Mouse (Mus musculus) adrenal gland, adult 8-10 months (tissue): ENCODE results near the gene Miga1. TPM values are rescaled to one million over a fixed set of nuclear protein-coding genes. Genes with fewer than 3 reads are reported as not detected.

Source experiments
- DNase-seq: peaks from one replicate; pipeline ENCODE4 v3.0.0; 2022
- total RNA-seq, 4 experiments: library from RNA; stranded (reverse); gene quantifications; 2 replicates each; pipeline ENCODE4 v1.2.4; 2022

Miga1 gene
- total RNA-seq, 4 experiments from 2014 or later = 9.9 to 29.6 (median 16.8) TPM

DNA sequence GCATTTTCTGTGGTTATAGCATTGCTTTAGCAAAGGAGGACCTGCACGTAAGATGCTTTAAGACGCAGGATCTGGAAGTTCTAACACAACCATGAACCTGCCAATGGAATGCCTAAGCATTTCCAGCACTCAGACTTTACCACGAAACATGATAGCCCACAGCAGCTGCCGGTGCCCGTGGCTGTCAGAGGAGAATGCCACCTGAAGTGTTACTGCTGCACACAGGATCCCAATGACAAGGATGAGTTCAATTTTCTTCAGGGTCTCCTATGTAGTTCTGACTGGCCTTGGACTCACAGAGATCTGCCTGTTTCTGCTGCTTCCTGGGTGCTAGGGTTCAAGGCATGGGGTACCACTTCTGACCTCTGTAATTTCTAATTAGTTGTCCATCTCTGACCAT is 55.4 kb downstream of the Miga1 start:
- DNase-seq = no peak

DNA sequence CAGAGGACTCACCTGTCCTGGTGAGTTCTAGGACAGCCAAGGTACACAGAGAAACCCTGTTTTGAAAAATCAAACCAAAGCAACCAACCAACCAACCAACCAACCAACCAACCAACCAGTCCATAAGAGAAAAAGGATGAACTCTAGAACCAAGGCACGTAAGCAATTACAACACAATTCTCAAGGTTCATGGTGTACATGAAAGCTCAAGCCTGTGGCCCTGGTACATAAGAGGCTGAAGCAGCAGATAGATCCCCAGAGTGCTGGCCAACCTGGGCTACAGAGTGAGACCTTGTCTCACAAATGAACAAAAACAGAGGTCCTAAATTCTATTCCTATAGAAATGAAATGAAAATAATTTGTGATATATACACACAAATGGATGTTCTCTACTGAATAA is 55.9 kb downstream of the Miga1 start:
- DNase-seq = no peak

DNA sequence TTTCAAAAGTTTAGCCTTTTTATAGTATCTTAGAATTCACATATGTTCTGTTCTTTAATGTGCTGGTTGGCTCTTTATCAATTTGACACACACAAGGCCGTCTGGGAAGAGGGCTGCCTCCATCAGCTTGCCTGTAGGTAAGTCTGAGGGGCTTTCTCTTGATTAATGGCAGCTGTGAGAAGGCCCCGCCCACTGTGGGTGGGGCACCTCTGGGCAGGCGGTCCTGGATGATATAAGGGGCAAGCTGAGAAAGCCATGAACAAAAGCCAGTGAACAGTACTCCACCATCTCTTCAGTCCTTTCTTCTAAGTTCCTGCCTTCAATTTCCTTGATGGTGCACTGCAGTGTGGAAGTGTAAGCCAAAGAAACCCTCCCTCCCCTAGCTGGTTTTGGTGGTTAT is 58.1 kb downstream of the Miga1 start:
- DNase-seq = no peak

GRCm38 (mm10) chr3:152278431-152278830 is 61.8 kb downstream of the Miga1 start:
- DNase-seq = no peak

DNA sequence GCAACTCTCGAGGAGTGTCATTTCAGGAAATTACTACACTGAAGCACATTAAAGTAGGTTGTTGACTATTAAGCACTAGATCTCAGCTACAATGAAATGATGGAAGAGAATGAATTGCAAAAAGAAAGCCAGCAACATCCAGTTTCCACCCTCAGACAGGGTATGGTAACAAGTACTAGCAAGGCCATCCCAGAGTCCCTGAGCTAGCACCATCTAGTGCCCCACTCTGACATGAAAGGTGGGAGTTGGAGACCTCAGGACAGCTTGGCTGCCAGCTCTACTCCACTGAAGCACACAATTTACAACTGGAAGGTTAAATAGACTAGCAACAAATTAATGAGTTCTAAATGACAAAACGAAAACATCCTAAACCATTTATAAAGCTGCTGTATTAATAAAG is 62.3 kb downstream of the Miga1 start:
- no peak for DNase-seq

- no peak for DNase-seq
These were observed 63.3 kb downstream of the Miga1 start for GRCm38 (mm10) chr3:152276935-152277334.

GRCm38 (mm10) chr3:152275008-152275407 is 65.2 kb downstream of the Miga1 start:
- no peak for DNase-seq

DNA sequence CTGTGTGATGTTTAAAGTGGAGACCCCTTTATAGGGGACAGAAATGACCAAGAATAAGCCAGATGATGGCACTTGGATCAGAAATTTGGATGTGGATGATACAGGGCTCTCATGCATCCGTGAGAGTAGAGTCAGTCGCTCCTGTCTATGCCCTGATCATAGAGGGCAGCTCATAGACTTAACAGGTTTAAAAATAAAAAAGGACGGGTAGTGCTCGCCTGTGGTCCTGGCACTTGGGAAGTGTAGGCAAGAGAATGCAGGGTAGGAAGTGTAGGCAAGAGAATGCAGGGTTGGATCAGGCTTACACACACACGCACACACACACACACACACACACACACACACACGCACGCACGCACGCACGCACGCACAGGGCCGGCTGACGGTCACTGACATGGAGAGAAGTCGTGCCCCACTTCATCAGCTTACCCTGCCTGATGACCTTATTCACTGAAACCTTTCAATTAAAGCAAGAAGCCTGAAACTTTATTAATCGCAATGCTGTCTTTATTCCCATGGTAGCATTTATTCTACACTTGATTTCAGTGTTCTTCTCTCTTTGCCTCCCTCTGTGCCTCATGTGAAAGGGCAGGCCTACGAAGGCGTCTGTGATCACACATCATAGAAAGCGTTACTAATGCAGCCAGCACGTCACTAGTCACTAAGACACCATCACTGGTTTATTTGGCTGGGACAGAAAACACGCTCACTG is 67.1 kb downstream of the Miga1 start:
- DNase-seq = no peak

DNA sequence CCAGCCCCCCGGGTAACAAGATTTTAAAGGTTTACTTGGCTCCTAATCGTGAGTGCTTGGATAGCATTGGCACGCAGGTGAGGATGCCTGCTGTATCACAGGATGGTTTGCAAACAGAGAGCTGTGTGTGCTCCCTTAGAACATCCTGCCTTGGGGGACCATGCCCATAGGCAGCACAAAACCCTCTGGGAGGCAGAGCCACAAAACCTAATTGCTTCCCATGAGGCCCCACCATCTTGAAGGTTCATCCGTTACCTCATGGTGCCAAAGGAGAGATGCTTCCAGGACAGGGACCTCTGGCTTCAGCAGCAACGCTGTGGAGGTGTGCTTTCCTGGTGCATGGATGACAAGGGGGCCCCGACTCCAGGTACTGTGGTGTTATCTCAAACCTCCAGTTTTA is 68.3 kb downstream of the Miga1 start:
- no peak for DNase-seq

- no peak for DNase-seq
These were observed 69.0 kb downstream of the Miga1 start for GRCm38 (mm10) chr3:152271071-152271710.

DNA sequence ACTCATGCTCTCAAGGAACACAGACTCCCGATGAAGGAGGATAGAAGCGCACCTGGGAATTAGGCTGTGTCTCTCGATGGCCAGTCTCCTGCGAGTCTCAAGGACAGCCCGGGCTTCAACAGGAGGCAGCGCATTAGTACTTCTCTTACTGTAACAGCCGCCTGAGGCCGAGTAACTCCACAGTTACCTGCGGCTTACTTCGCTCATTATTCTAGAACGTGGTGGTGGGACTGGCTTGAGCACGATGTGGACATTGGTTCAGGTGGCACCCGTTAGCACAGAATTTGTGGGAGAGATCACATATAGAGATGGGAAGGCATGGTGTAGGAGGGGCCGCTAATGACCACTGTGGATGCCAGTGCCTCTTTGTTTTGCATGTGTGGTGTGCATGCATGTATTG is 72.1 kb downstream of the Miga1 start:
- no peak for DNase-seq

DNA sequence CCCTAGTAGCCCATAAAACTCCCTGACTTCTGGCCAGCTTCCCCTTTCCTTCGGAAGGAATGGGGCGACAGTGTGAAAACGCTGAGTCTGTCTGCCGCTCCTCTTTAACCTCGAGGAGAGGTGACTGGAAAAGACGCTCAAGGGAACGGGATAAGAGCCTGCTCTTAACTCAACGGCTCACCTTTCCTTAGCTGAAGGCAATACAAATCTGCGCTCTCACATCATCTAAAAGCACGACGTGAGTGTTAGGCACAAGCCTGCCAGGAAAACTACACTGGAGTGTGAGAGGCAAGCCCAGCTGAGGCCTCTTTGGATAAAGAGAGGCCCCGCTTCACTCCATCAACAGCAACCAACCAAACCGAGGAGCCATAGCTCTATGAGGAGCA is 74.2 kb downstream of the Miga1 start, which contains the start of gene Nexn:
Nexn (minus strand) TSS at position 315 of the 386 bp plus-strand sequence.
- DNase-seq = no peak

DNA sequence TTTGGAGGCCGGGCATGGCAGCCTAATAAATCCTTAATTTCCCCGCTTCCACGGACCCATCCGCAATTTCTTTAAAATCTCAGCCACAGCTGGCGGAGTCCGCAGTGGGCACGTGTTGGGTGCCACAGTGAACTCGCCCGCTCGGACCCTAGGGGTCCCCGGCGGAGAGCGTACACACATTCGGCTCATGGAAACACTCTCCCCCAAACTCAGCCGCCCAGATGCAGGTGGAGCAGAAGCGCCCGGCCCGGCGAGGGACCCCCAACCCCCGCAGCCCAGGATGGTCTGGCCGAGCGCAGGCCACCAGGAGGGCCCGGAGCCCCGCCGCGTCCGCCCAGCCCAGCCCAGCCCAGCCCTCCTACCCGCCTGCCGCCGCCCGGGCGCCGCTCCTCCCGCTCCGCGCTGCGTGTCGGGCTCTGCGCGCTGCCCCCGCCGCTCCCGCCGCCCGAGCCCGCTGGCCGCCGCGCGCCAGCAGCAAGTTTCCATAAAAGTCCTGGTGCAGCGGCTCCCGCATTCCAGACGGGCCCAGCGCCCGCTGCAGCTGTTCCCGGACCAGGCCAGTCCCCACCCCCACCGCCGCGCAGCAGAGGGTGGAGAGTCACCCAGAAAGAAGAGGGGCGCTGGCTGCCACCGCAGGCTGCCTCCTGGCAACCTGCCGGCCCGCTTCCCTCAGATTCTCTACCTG is 74.7 kb downstream of the Miga1 start:
- DNase-seq = peak; percentile 24

DNA sequence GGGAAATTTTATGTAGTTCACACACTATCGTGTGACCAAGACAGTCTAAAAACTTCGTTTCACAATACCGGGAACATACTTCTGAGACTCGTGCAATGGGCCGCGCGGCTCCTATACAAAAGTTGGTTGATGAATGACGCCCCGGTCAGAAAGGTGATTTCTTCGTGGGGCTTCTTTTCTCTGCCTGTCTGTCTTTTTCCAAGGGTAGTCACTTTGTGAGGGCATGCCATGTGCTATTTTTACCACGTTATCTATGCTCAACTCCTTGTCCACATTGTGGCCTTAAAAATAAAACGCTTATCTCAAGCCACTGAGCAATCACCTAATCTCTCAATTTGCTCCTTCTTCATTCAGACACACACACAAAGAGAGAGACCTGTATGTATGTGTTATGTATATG is 75.4 kb downstream of the Miga1 start:
- DNase-seq = no peak

DNA sequence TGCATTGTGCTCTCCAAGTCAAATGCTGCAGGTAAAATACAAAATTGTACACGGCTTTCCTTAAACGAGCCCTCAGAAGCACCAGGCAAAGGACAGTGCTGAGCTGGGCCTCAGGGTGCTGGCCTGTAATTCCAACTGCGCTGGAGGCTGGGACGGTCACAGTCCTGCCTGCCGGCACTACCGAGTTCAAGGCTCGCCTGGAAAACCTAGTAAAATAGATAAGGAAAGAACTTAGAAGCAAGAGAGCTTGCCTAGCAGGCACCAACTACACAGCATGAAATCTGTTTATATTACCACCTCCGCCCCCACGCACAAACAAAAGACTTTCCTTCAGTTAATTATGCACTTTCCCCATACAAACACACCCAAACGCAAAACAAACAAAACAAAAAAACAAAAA is 75.8 kb downstream of the Miga1 start:
- DNase-seq = no peak

DNA sequence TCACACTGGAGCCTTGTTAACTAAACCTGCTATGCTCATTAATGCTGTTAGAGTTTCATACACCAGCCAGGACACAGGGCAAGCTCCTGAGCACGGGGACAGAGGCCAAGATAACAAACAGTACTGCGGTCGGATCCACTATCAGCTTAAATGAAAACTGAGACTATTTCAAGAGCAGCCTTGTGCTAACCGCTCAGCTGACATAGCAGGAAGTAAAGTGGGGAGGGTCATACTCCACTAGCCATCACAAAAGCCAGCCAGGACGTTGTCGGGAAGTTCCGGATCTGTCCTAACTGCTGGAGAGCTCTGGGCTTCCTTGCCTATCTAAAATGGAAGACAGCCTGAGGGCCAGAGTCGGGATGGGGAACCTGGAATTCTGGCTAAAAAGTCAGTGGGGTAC is 78.3 kb downstream of the Miga1 start:
- no peak for DNase-seq

- no peak for DNase-seq
These were observed 78.8 kb downstream of the Miga1 start for GRCm38 (mm10) chr3:152261436-152261835.

DNA sequence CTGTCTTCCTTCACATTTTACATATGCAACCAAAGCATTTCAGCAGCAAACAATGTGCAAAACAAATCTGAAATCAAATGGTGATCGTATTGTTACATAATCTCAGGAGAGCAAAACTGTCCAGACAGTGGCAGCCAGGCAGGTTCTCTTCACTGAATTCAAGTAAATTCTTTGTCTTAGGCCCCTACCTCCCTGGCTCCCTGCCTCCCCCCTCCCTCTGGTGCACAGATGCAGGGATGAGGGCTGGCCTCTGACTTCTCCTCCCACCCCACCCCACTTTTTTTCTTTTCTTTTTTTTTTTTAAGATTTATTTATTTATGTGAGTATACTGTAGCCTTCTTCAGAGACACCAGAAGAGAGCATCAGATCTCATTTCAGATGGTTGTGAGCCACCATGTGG is 79.8 kb downstream of the Miga1 start:
- DNase-seq = no peak

DNA sequence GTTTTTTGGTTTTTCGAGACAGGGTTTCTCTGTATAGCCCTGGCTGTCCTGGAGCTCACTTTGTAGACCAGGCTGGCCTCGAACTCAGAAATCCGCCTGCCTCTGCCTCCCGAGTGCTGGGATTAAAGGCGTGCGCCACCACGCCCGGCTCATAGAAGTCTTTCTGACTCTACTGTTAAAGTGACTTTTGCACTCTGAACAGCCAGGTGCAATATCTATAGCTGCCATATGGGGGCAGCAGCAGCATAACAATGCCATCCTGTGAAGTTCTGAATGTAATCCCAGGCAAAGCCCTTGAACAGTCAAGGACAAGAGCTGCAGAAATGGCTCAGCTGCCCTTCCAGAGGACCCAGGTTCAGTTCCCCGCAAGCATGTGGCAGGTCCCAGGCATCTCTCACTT is 80.8 kb downstream of the Miga1 start:
- DNase-seq = peak; percentile 64

- no peak for DNase-seq
These were observed 82.7 kb downstream of the Miga1 start for GRCm38 (mm10) chr3:152257528-152257927.

DNA sequence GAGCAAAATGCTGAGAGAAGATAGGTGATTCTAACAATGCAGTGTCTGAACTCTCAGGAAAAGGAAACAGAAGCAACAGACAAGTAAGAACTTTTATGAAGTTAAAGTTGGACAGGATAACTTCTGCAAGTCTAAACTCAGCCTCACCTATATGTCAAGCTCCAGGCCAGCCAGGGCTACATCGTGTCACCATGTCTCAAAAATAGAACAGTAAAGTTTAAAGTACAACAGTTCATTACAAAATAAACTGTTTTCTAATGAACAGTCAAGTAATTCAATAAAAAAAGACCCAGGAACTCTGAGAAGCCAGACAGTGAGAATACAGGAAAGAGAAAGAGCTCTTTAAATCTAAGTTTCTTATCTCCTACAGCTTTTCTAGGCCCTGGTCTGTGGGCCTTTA is 89.7 kb downstream of the Miga1 start:
- DNase-seq = no peak

DNA sequence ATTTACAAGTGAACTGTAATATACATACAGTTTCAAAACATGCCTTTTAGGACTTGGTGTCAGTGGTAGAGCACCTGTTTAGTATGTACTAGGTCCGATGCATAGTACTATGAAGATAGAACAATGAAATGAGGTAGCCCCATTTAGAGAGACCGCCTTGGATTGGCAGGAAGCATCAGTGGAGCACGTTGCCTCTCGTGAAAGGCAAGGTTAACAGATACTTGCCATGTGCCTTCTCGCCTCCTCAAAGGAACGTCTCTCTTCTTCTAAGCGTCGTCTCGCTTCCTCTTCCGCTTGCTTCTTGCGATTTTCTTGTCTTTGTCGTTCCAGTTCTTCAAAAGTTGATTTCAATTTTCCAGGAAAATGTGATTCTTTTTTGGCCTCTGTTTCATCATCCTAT is 92.5 kb downstream of the Miga1 start:
- no peak for DNase-seq

DNA sequence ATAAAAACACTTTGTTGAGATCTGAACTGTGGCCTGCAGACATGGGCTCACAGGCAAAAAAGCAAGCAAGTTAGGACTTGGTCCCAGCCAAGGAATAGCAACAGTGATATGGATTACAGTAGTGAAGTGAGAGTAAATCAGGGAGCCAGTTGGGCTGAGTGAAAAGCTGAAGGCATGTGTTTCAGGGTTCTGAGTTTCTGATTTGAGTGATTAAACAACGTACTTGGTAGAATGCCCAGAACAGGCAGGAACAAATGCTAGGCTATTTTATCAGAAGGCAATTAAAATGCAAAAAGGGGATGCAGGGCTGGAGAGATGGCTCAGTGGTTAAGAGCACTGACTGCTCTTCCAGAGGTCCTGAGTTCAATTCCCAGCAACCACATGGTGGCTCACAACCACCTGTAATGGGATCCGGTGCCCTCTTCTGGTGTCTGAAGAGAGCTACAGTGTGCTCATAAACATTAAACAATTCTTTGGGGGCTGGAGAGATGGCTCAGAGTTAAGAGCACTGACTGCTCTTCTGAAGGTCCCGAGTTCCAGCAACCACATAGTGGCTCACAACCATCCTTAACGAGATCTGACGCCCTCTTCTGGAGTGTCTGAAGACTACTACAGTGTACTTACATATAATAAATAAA is 94.8 kb downstream of the Miga1 start:
- DNase-seq = no peak
